In genomic region chr2:17249960-17250359, GRCm38 (mm10) we compare ENCODE assay signal across 13 mouse cellular contexts.
"Had no signal": no experiment of that assay in that cellular context is flagged by ENCODE, and none has a peak within 500 bp of the region (broad histone marks: within the 10 kb centered on the region; RNA-seq: fewer than 3 reads in every experiment).

No protein-coding gene starts in this region.

- H3K4me2 ChIP-seq: limb, embryonic 15.5 days; liver, embryonic 12.5 days; lung, embryonic 14.5 days; midbrain, embryonic 11.5 days; neural tube, embryonic 12.5 days had no signal

- ATAC-seq: liver, embryonic 12.5 days had no signal

- H3K9me3 ChIP-seq: limb, embryonic 15.5 days; liver, embryonic 12.5 days; megakaryocyte, embryonic 14.5 days; neural tube, embryonic 12.5 days had no signal

- H3K4me3 ChIP-seq: limb, embryonic 15.5 days; liver, embryonic 12.5 days; megakaryocyte, embryonic 14.5 days; neural tube, embryonic 12.5 days had no signal

- H3K9ac ChIP-seq: limb, embryonic 15.5 days; liver, embryonic 12.5 days; lung, embryonic 14.5 days; neural tube, embryonic 12.5 days had no signal

- H3K4me1 ChIP-seq: limb, embryonic 15.5 days; liver, embryonic 12.5 days; megakaryocyte, embryonic 14.5 days; neural tube, embryonic 12.5 days had no signal

- H3K27ac ChIP-seq: limb, embryonic 15.5 days; liver, embryonic 12.5 days; macrophage; neural tube, embryonic 12.5 days had no signal

- H3K27me3 ChIP-seq: limb, embryonic 15.5 days; liver, embryonic 12.5 days; megakaryocyte, embryonic 14.5 days; neural tube, embryonic 12.5 days had no signal

- DNase-seq: kidney, postnatal 36 days; layer of hippocampus, adult 9-11 months; layer of hippocampus, postnatal 36 days; lung, embryonic 14.5 days; lung, postnatal 10 days; right cerebral cortex, postnatal 14 days; thymus, postnatal 36 days had no signal

- H3K36me3 ChIP-seq: limb, embryonic 15.5 days; liver, embryonic 12.5 days; neural tube, embryonic 12.5 days had no signal
